ENCODE assay signal across 20 mouse cellular contexts in the genomic region with DNA sequence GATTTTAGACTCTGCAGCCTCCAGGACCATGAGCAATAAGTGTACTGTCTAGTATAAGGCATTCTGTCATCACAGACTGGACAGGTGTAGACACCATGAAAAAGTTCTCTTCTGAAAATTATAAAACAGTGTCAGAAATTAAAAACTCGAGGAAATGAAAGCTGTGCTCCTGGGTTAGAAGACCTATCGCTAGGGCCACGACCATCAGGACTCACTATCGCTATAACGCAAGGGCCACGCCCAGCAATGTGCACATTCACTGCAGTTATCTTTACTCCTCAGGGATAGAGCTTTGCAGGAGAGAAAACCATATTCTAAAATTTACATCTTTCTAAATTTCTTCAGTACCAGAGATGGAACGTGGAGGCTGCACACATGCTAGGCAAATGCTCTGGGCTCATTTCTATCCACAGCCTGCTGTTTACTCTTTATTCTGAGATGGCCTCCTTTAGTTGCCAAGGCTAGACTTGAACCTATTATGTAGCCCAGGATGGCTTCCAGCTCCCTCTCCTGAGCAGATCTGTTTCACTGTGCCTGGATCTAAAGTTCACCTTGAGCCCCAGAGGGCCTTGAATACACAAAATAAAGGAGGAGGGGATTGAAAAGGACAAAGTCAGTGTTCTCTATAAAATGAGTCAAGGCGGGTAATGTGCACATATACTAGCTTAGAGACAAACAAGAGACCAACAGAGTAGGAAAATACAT.
DNase-seq lines count a peak whose midpoint lies in the region; ATAC-seq and TF ChIP-seq lines count a peak whose summit lies in the region.
"Had no signal": no experiment of that assay in that cellular context is flagged by ENCODE, and none has a peak within 500 bp of the region (broad histone marks: within the 10 kb centered on the region; RNA-seq: fewer than 3 reads in every experiment).

No protein-coding gene starts in this region.

- peak overlapping the region; percentile 43; the same call in 1 of the 2 replicates for H3K27ac ChIP-seq in bone marrow, adult 2 months (ENCODE audit: control insufficient read depth, insufficient read depth, low read depth, low read length, poor library complexity)
- peak overlapping the region; percentile 87 for H3K27ac ChIP-seq in liver, embryonic 13.5 days
- H3K27ac ChIP-seq in heart, embryonic 12.5 days (ENCODE audit: poor library complexity, severe bottlenecking) = no peak overlapping the region
- H3K27ac ChIP-seq: embryonic facial prominence, embryonic 12.5 days; heart, embryonic 10.5 days; limb, embryonic 13.5 days; lung, embryonic 15.5 days; midbrain, embryonic 15.5 days had no signal

- H3K4me2 ChIP-seq in liver, embryonic 13.5 days = peak overlapping the region; percentile 58
- H3K4me2 ChIP-seq in heart, embryonic 12.5 days = no peak overlapping the region
- H3K4me2 ChIP-seq: embryonic facial prominence, embryonic 12.5 days; limb, embryonic 13.5 days; lung, embryonic 15.5 days; midbrain, embryonic 15.5 days had no signal

- peaks cover 6% of the 10 kb centered on the region; the same call in 1 of the 2 replicates for H3K4me1 ChIP-seq in bone marrow, adult 2 months (ENCODE audit: control insufficient read depth, insufficient read depth, low read length)
- peaks cover 65% of the 10 kb centered on the region for H3K4me1 ChIP-seq in liver, embryonic 13.5 days (replicated peaks)
- no peaks in the 10 kb centered on the region for H3K4me1 ChIP-seq in heart, embryonic 12.5 days (replicated peaks)
- H3K4me1 ChIP-seq: embryonic facial prominence, embryonic 12.5 days; heart, embryonic 10.5 days; limb, embryonic 13.5 days; lung, embryonic 15.5 days had no signal

- H3K36me3 ChIP-seq in liver, embryonic 13.5 days = peaks cover 15% of the 10 kb centered on the region
- H3K36me3 ChIP-seq in heart, embryonic 12.5 days = peaks cover 9% of the 10 kb centered on the region
- H3K36me3 ChIP-seq: lung, embryonic 15.5 days; midbrain, embryonic 15.5 days had no signal

- no peak for TF ChIP-seq POLR2A in bone marrow, adult 2 months (IDR thresholded peaks at IDR 0.05; ENCODE audit: borderline replicate concordance, control insufficient read depth, low read depth, low read length)

- no peak overlapping the region for H3K4me3 ChIP-seq in bone marrow, adult 2 months (replicated peaks; ENCODE audit: control insufficient read depth, low read depth, low read length)
- H3K4me3 ChIP-seq in liver, embryonic 13.5 days (replicated peaks) = peak overlapping the region; percentile 15; the same call in 1 of the 2 replicates
- H3K4me3 ChIP-seq in heart, embryonic 12.5 days = no peak overlapping the region
- H3K4me3 ChIP-seq: embryonic facial prominence, embryonic 12.5 days; heart, embryonic 10.5 days; limb, embryonic 13.5 days; lung, embryonic 15.5 days; midbrain, embryonic 15.5 days; myocyte had no signal

- no peaks in the 10 kb centered on the region for H3K27me3 ChIP-seq in liver, embryonic 13.5 days
- no peaks in the 10 kb centered on the region for H3K27me3 ChIP-seq in heart, embryonic 12.5 days (replicated peaks)
- H3K27me3 ChIP-seq: embryonic facial prominence, embryonic 12.5 days; limb, embryonic 13.5 days; lung, embryonic 15.5 days; midbrain, embryonic 15.5 days had no signal

- TF ChIP-seq CTCF in bone marrow, adult 2 months (IDR thresholded peaks at IDR 0.05; ENCODE audit: control insufficient read depth, insufficient read depth, low read length) = no peak

- peak overlapping the region; percentile 51 for H3K9ac ChIP-seq in liver, embryonic 13.5 days
- H3K9ac ChIP-seq in heart, embryonic 12.5 days = no peak overlapping the region
- H3K9ac ChIP-seq: embryonic facial prominence, embryonic 12.5 days; limb, embryonic 13.5 days; lung, embryonic 15.5 days; midbrain, embryonic 15.5 days had no signal

- WGBS in bone marrow, adult 2 months = 60% methylated on average over 8 of the region's 8 CpGs
- 28% methylated on average over 8 of the region's 8 CpGs for WGBS in liver, embryonic 13.5 days (ENCODE audit: insufficient replicate concordance)
- WGBS in heart, embryonic 12.5 days = 85% methylated on average over 8 of the region's 8 CpGs

- no peaks in the 10 kb centered on the region for H3K9me3 ChIP-seq in liver, embryonic 13.5 days (replicated peaks)
- H3K9me3 ChIP-seq in heart, embryonic 12.5 days (replicated peaks) = no peaks in the 10 kb centered on the region
- H3K9me3 ChIP-seq: embryonic facial prominence, embryonic 12.5 days; heart, embryonic 10.5 days; limb, embryonic 13.5 days; lung, embryonic 15.5 days; midbrain, embryonic 15.5 days had no signal

- ATAC-seq in common myeloid progenitor, adult 5-6 weeks (replicated peaks; ENCODE audit: low read depth, poor library complexity, severe bottlenecking) = peak; percentile 69
- ATAC-seq in liver, embryonic 13.5 days (ENCODE audit: low read depth) = peak; percentile 98
- ATAC-seq in heart, embryonic 12.5 days (ENCODE audit: insufficient number of reproducible peaks, low FRiP score) = no peak
- ATAC-seq: midbrain, embryonic 15.5 days had no signal

- DNase-seq in liver, embryonic 13.5 days = peak; percentile 85
- peak; percentile 60 to 87 for DNase-seq in spleen, postnatal 10 days (ENCODE audit: low spot score in 2 of 2)
- DNase-seq in lung, postnatal 10 days = no peak
- DNase-seq in urinary bladder, postnatal 10 days (ENCODE audit: low spot score) = no peak
- no peak for DNase-seq in embryo, embryonic 10 days (ENCODE audit: low spot score)
- DNase-seq: adrenal gland, postnatal 25 days; cerebellum, adult 9-10 months; heart, postnatal 10 days; kidney, adult 8-10 months; kidney, postnatal 36 days; thymus, postnatal 36 days had no signal

Comparison
In these comparisons a context has a peak if more than half of its experiments do, and no peak if none do; other contexts are left out.
1. DNase-seq: peak in liver, embryonic 13.5 days (single experiment) and spleen, postnatal 10 days (2 of 2); none in lung, postnatal 10 days (single experiment), urinary bladder, postnatal 10 days (single experiment) and embryo, embryonic 10 days (single experiment).